Mouse (Mus musculus) thymus, adult 2 months (tissue): ENCODE results near the gene Edn3. TPM values are rescaled to one million over a fixed set of nuclear protein-coding genes. Genes with fewer than 3 reads are reported as not detected.

Experiments
- DNase-seq: peaks from one replicate; pipeline ENCODE4 v3.0.0; 2021
- H3K27ac ChIP-seq: fragments of 200-500 bp; 2 replicates; pipeline ENCODE4 v1.5.1; 2012; ENCODE audit warnings: low read length, control low read depth; ENCODE audit not compliant: control insufficient read depth, insufficient read depth
- H3K27me3 ChIP-seq: fragments of 200-500 bp; 2 replicates; pipeline ENCODE4 v1.6.1; 2012; ENCODE audit warnings: mild to moderate bottlenecking, low read length, moderate library complexity, mixed read lengths; ENCODE audit not compliant: control insufficient read depth, insufficient read depth
- H3K36me3 ChIP-seq: fragments of 200-500 bp; 2 replicates; pipeline ENCODE4 v1.6.1; 2012; ENCODE audit warnings: mild to moderate bottlenecking, low read length, moderate library complexity; ENCODE audit not compliant: control insufficient read depth, insufficient read depth
- H3K4me1 ChIP-seq: fragments of 200-500 bp; replicated peaks from 2 replicates; pipeline ENCODE4 v1.6.1; 2012; ENCODE audit warnings: low read length; ENCODE audit not compliant: control insufficient read depth, insufficient read depth
- H3K4me3 ChIP-seq: fragments of 200-500 bp; 2 replicates; pipeline ENCODE4 v1.5.1; 2012; ENCODE audit warnings: mild to moderate bottlenecking, low read length, control low read depth, moderate library complexity; ENCODE audit not compliant: control insufficient read depth, insufficient read depth
- CTCF ChIP-seq: fragments of 200-500 bp; IDR thresholded peaks from 2 replicates; pipeline ENCODE4 v1.5.1; 2012; ENCODE audit warnings: mild to moderate bottlenecking, control low read depth, low read length, moderate library complexity, borderline replicate concordance; ENCODE audit not compliant: control insufficient read depth, poor library complexity, insufficient read depth; ENCODE audit errors: extremely low read depth
- POLR2A ChIP-seq: fragments of 200-500 bp; IDR thresholded peaks from 2 replicates; pipeline ENCODE4 v1.6.1; 2012; ENCODE audit warnings: mild to moderate bottlenecking, low read length, control low read depth, moderate library complexity; ENCODE audit not compliant: control insufficient read depth, poor library complexity, insufficient read depth; ENCODE audit errors: extremely low read depth
- WGBS: fragments of 180-500 bp; shearing (Covaris S2); methylation state at CpG from one replicate; pipeline ENCODE4 v1.1.7; 2018; 5-methylcytosine and 5-hydroxymethylcytosine counted together
- polyA plus RNA-seq: library from polyadenylated mRNA; depleted of rRNA; stranded (reverse); fragments of >200 nt; gene quantifications from 2 replicates; pipeline ENCODE4 v1.2.3, GENCODE M21; 2012; rRNA removed

The Edn3 gene
- 0.08 and 0.10 TPM in 2 replicates for polyA plus RNA-seq

GRCm38 (mm10) chr2:174760479-174761121 is at the start of gene Edn3:
Gene Edn3, plus strand, starts transcription at chr2:174760619.
- no peak for DNase-seq
- WGBS, result 5% methylated on average over 48 of the region's 48 CpGs

GRCm38 (mm10) chr2:174712043-174712442 is 48.4 kb upstream of the Edn3 start:
- Histone ChIP-seq H3K36me3 (no peaks in the 10 kb centered on the region), H3K4me3 (no peak overlapping the region), H3K27ac (no peak overlapping the region), H3K27me3 (no peaks in the 10 kb centered on the region), H3K4me1 (no peaks in the 10 kb centered on the region)
- no peak for DNase-seq
- 98% methylated on average over 1 of the region's 1 CpGs for WGBS
- no peak for TF ChIP-seq CTCF
- TF ChIP-seq POLR2A, result no peak

More at GRCm38 (mm10) chr2:174760479-174761121, at the start of gene Edn3:
- Histone ChIP-seq H3K27ac (no peak within 1 kb of the TSS), H3K4me1 (no peaks in the 10 kb centered on the region), H3K36me3 (no peaks in the 10 kb centered on the region), H3K27me3 (no peaks in the 10 kb centered on the region), H3K4me3 (no peak within 1 kb of the TSS)
- TF ChIP-seq POLR2A, result no peak
- no peak for TF ChIP-seq CTCF

DNA sequence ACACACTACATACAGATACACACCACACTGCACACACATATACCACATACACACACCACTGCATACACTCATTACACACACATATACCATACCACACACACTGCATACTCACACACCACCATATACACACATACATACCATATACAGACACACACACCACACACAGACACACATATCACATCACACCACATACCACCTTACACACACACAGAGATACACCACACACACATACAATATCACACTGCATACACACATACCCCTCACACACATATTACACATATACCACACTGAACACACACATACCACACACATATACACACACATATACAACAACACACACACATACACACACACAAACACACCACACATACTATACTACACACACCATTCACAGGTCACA is 44.5 kb upstream of the Edn3 start:
- no peaks in the 10 kb centered on the region for H3K4me1 ChIP-seq
- H3K27ac ChIP-seq, result no peak overlapping the region
- TF ChIP-seq POLR2A (no peak), CTCF (no peak)
- no peak overlapping the region for H3K4me3 ChIP-seq
- no peaks in the 10 kb centered on the region for H3K36me3 ChIP-seq
- no peaks in the 10 kb centered on the region for H3K27me3 ChIP-seq
- no peak for DNase-seq

GRCm38 (mm10) chr2:174717857-174718256 is 42.6 kb upstream of the Edn3 start:
- Histone ChIP-seq H3K4me3 (no peak overlapping the region), H3K4me1 (no peaks in the 10 kb centered on the region), H3K36me3 (no peaks in the 10 kb centered on the region), H3K27ac (no peak overlapping the region), H3K27me3 (no peaks in the 10 kb centered on the region)
- DNase-seq, result no peak
- 94% methylated on average over 4 of the region's 4 CpGs for WGBS
- TF ChIP-seq POLR2A, result no peak
- TF ChIP-seq CTCF, result no peak

DNA sequence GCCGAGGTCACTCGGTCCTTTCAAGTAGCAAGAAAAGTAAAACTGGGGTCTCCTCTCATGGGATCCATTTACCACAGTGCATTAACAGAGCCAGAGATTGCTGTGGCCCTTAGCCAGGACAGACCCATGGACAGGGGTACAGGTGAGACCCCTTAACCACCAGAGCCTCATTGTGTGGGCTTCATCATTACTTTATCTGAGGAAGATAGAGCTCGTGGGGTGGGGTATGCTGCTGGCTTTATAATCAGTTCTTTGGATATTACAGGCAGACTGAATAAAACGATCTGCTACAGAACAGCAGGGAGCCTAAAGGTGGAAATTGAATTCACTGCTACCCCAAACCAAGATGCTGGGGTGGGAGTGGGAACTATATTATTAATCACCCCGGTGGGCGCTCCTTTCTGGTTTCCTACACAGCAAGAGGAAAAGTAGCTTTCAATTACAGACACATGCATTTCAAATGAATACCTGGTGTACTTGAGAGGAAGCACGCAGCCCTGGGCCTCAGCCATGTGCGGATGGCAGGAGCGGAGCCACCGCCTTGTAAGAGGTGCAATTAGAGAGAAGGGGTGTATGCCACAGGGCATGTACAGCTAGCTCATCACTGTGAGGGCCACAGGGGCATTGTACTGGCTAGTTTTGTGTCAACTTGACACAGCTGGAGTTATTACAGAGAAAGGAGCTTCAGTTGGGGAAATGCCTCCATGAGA is 33.1 kb upstream of the Edn3 start:
- no peaks in the 10 kb centered on the region for H3K27me3 ChIP-seq
- no peaks in the 10 kb centered on the region for H3K36me3 ChIP-seq
- no peak overlapping the region for H3K4me3 ChIP-seq
- TF ChIP-seq CTCF, result no peak
- no peak for TF ChIP-seq POLR2A
- no peaks in the 10 kb centered on the region for H3K4me1 ChIP-seq
- H3K27ac ChIP-seq, result no peak overlapping the region
- 93% methylated on average over 10 of the region's 10 CpGs for WGBS
- no peak for DNase-seq

GRCm38 (mm10) chr2:174731939-174732338 is 28.5 kb upstream of the Edn3 start:
- TF ChIP-seq POLR2A (no peak), CTCF (no peak)
- Histone ChIP-seq H3K27me3 (no peaks in the 10 kb centered on the region), H3K27ac (no peak overlapping the region), H3K36me3 (no peaks in the 10 kb centered on the region), H3K4me1 (no peaks in the 10 kb centered on the region), H3K4me3 (no peak overlapping the region)
- no peak for DNase-seq
- 92% methylated on average over 5 of the region's 5 CpGs for WGBS
